Mouse (Mus musculus) urinary bladder, postnatal 4 days (tissue): Measurements from ENCODE around the gene Arl2bp.

ENCODE experiments used
- DNase-seq, 2 experiments: peaks; one replicate each; pipeline ENCODE4 v3.0.0; 2021 to 2022; ENCODE audit warnings: low spot score in 2 of 2

Gene Arl2bp

GRCm38 (mm10) chr8:94666456-94667308 lies at the start of gene Arl2bp:
Gene Arl2bp (plus strand): TSS chr8:94666600.
- DNase-seq, result peak; percentile 95

- DNase-seq, result no peak
Observed at GRCm38 (mm10) chr8:94624885-94625284, 41.5 kb upstream of the Arl2bp start.

GRCm38 (mm10) chr8:94633564-94634194 lies 32.7 kb upstream of the Arl2bp start:
- DNase-seq, result no peak

- no peak for DNase-seq
Observed at GRCm38 (mm10) chr8:94634211-94634610, 32.2 kb upstream of the Arl2bp start.

GRCm38 (mm10) chr8:94641183-94641582 lies 25.2 kb upstream of the Arl2bp start:
- no peak for DNase-seq

GRCm38 (mm10) chr8:94641938-94642337 lies 24.5 kb upstream of the Arl2bp start:
- DNase-seq, result no peak

- no peak for DNase-seq
Observed at GRCm38 (mm10) chr8:94645202-94645601, 21.2 kb upstream of the Arl2bp start.

- no peak for DNase-seq
Observed at GRCm38 (mm10) chr8:94646165-94646564, 20.2 kb upstream of the Arl2bp start.

- no peak for DNase-seq
Observed at GRCm38 (mm10) chr8:94649496-94649895, 16.9 kb upstream of the Arl2bp start.

GRCm38 (mm10) chr8:94652951-94653350 lies 13.4 kb upstream of the Arl2bp start:
- DNase-seq, result no peak

- DNase-seq, result no peak
Observed at GRCm38 (mm10) chr8:94654994-94655393, 11.4 kb upstream of the Arl2bp start.

GRCm38 (mm10) chr8:94658031-94658430 lies 8.4 kb upstream of the Arl2bp start:
- no peak for DNase-seq

GRCm38 (mm10) chr8:94660418-94660817 lies 6.0 kb upstream of the Arl2bp start:
- no peak for DNase-seq

- DNase-seq, result no peak
Observed at GRCm38 (mm10) chr8:94664722-94665121, 1.7 kb upstream of the Arl2bp start.

GRCm38 (mm10) chr8:94674384-94674783 lies 8.0 kb downstream of the Arl2bp start:
- no peak for DNase-seq

GRCm38 (mm10) chr8:94675923-94676322 lies 9.5 kb downstream of the Arl2bp start:
- no peak for DNase-seq

- DNase-seq, result no peak
Observed at GRCm38 (mm10) chr8:94678582-94678981, 12.2 kb downstream of the Arl2bp start.

GRCm38 (mm10) chr8:94680414-94680813 lies 14.0 kb downstream of the Arl2bp start:
- no peak for DNase-seq

GRCm38 (mm10) chr8:94682732-94683524 lies 16.5 kb downstream of the Arl2bp start:
- DNase-seq, result no peak

- DNase-seq, result no peak
Observed at GRCm38 (mm10) chr8:94684287-94684686, 17.9 kb downstream of the Arl2bp start.

GRCm38 (mm10) chr8:94685953-94686352 lies 19.6 kb downstream of the Arl2bp start:
- no peak for DNase-seq

GRCm38 (mm10) chr8:94694701-94695100 lies 28.3 kb downstream of the Arl2bp start:
- DNase-seq, result no peak
